Mouse (Mus musculus) lung, postnatal 10 days (tissue): ENCODE results near the gene Ehbp1l1.

Experiments
- DNase-seq: peaks from one replicate; pipeline ENCODE4 v3.0.0; 2021

Gene Ehbp1l1

DNA sequence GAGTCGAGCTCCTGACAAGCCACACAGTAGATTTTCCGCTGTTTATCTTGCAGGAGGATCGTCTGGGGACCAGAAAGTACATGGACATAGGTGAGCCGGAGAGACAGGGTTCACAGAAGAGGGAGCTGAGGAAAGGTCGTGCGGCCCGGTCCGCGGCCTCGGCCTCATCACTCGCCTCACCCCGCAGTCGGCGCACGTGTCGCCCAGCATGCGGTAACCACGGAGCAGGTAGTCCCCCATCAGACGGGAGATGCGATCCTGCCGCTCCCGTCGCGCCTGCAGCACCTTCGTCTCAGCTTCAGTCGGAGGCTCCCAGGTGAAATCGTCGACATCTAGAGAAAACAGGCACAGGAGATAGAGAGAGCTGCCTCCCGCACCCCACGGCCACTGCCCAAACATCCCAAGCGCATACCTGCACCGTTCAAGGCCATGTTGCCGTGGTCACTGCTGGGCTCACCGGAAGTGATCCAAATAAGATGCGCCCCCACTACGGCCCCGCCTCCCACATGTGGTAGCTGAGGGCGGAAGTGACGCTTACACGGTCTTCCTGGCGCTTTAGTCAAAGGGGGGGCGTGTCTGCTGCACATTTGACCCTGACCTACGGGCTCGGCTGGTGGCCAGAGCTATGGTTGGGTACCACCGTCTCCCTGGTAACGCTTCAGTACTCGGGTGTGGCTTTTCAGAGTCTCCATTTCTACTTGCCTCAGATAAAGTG is 5.3 kb upstream of the Ehbp1l1 start:
- peak; percentile 97 for DNase-seq

DNA sequence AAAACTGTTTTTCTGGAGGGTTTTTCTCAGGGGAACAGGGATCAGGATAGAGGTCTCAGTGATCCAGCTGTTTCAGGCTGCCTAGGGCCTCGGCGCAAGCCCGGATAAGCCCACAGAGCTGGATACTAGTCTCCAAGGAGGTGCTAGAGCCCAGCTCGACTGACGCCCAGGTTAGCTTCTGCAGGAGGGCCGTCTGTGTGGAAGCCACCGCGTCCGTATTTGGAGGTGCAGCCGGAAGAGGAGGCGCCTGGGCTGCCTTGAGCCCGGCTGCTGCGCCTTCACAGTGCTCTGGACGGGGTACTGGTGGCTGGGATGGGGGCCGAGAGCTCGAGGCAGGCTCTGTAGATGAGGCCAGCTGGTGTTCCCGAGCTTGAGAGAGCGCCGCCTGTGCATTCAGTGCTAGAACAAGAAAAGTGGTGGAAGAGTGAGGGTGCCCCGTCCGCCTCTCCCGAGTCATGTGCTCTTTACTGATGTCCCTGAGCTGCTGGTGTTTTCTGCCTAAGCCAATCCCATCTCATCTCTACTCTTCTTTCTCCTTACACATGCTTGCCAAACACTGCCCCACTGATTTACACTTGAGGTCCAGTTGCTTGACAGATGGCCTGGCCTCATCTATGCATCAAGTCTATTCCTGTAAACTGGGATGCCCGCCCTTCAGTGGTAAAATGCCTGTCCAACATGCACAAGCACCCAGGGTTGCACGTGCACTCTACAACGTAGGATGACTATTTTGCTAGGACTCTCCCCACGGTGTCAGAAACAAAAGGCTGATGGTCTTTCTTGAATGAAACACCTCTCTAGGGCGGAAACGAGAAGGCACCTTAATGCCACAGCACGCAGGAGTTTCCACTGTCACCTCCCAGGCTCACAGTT is 4.4 kb upstream of the Ehbp1l1 start:
- peak; percentile 61 for DNase-seq

- peak; percentile 97 for DNase-seq
Observed at GRCm38 (mm10) chr19:5729444-5729815, 3.3 kb upstream of the Ehbp1l1 start, which contains the start of gene Fam89b. TSS of gene Fam89b (minus strand) at chr19:5729653.

DNA sequence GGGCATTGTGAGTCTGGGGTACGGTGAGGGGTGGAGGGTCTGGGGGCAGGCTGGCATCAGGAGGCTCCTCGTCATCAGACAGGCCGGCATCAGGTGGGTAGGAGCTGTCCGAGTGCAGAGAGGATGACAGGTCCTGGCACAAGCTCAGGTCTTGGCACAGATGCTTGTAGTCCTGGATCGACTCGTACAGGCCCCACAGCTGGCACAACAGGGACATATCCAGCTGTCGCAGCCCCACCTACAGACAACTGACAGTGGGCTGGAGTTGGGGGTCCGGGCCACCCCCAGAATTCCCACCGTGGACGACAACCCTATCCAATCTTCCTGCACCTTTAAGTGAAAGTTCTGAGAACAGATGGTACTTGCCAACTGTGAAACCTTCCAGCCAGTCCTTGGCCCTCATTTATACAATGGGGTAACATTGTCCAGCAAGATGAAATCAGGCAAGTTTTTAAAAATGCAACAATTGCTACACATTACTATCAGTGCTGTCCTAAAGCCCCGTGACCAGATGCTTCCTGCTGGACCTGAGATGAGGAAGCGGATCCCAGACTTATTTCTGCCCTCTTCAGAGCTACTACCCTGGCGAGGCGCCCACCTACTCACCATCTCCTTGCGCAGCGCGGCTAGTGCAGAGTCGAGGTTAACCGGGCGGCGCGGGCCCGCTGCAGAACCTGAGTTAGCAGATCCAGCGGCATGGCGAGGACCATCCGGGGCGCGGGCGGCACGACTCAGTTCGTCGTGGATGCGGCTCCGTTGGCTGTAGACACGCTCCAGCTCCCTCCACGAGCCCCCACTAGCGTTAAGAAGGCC is 2.7 kb upstream of the Ehbp1l1 start:
- peak; percentile 77 for DNase-seq

DNA sequence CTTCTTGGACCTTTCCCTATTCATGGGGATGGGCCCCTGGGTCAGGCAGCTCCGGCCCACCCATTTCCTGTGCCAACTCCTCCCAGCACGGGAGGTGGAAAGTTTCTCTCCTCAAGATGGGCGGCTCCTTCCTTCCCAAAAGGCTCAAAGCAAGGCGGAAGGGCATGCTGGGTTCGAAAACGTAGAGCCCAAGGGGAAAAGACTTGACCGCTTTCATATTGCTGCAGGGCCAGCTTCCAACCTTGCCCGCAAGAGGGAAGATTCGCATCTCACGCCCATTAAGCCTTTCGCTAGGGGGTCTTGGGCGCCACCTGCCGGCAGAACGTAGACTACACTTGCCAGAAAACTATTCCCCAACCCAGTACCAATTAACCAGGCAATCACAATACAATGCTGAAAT is 1.6 kb upstream of the Ehbp1l1 start:
- DNase-seq, result peak; percentile 93

DNA sequence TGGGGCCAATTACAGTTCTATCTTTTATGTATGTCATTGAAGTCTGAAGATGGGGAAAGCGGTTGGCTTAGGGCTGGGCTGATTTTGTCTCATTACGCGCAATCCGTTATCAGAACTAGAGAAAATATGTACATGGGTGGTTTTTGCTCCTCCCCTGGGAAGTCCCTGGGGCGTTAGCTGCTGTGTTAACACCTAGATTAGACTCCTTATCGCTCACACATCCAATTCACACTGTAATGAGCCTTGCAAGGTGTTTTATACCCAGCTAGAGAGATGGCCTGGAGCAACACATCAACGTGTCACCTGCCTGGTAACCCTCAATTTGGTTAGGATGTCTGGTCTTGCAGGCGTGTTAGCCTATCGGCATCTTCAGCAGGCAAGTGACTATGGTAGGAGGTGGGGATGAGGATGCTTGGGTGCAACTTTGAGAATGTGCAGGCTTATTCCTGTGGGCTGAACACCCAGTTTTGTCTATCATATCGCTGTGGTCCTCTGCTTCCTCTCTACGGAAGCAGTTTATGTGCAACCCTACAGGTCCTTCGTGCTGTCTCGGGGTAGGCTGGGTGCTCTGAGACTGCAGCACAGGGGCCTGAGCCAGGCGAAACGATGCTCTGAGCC is 953 bp upstream of the Ehbp1l1 start:
- no peak for DNase-seq

DNA sequence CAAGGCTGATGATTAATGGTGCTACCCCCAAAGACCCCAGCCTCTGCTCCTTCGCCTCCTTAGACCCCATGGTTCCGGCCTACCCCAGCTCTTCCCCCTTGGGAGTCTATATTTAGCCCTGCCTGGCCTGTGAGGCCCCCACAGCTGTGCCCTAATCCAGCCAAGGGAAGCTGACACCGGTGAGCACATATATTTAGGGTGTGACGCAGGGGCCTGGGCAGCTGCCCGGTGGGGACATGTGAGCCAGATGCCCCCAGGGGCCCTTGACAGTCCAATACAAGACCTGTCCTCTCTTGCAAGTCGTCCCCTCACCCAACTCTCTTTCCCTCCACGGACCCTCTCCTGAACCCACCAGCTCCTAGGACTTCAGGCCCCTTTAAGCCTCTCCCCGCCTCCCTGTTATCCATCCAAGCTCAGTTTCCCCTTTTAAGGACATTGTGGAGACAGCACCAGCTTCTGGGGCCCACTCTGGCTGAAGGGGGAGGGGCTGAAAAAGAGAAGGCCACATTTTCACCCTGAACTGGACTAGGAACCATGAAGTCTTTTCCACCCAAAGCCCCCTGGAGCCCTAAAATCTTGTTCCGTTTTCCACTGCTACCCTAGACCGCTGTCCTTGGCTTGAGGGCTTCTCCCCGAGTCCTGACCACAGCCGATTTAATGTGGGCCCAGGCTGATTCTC is 949 bp downstream of the Ehbp1l1 start:
- DNase-seq, result no peak

GRCm38 (mm10) chr19:5724549-5724941 is 1.6 kb downstream of the Ehbp1l1 start:
- DNase-seq, result peak; percentile 86

DNA sequence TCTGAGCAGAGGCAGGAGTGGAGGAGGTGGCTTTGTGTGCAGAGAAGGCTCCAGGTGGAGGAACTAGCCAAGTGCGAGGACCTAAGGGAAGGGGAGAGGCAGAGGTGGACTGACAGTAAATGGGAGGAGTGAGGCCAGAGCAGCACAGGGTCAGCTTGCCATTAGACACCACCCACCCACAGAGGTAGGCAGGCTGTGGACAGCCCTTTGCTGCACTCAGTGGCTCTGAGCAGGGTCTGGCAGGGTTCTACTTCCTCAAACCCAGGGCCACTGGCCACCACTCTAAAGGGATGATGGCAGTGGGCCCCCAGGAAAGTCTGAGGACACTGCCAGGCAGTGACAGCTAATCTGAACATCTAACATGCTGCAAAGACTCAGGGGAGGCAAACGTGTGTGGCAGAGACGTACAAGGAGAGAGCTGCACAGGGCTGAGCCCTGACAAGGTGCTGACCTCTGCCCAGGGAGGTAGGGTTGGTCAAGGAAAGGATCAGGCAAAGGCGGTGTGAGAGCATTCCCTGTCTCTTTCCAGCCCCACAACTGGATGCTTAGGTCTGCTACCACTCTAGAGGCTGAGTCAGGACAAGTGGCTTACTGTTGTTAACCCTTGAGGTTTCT is 2.1 kb downstream of the Ehbp1l1 start:
- DNase-seq, result no peak

DNA sequence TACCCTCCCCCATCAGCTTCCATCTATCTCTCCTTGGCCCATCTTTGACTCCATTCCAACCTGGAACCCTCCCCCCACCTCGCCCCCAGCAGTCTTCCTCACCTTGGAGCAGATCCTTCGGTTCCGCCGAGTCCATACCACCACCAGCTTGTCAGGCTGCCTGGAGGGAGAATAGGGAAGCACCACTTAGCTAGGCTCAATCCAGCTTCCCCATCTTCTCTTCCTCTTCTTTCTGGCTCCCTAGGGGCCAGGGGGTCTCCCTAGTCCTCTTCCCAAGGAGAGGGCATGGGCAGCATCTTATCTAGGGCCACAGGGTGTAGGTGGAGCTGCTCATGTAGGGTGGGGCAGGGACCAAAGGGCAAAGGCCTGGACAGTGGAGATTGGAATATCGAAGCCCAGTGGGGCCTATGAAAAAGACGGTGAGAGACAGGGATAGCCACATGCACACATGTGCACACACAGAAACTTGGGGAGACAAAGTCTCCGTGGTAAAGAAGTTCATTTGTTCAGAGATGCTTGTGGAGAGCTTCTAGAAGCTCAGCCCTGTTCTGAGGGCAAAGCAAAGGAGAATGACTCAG is 3.2 kb downstream of the Ehbp1l1 start:
- no peak for DNase-seq

DNA sequence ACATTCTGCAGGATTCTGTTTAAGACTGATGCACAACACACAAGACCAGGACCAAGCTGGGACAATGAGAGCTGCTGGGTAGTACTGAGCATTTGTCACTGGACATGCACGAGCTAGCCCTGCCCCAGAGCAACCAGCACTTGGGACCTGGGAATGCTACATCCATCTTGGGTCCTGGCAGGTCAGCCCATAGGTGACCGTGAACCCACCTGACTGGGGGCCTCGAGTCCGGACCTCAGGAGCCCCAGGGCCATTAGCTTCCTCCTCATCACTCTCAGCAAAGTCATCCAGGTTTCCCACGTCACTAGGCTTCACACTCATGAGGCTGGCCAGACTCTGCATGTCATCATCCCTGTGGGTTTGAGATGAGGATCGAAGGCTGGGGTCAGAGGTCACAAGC is 4.9 kb downstream of the Ehbp1l1 start:
- DNase-seq, result no peak

DNA sequence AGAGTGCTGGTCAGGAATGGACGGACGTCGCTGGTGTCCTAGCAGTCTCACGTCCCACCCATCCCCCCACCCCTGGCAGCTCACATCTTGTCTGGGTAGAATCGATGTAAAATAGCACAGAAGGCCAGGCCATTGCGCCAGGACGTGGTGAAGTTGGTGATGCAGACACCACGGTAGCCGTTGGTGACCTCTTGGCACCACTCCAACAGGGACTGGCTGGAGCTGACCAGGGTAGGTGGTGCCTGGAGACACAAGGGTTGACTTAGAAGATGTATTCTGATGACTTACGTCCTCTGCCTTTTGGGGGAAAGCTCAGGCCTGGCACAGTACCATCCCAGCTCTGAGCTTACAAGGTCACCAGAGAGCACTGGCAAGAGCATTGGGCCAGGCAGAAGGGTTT is 9.2 kb downstream of the Ehbp1l1 start:
- no peak for DNase-seq

DNA sequence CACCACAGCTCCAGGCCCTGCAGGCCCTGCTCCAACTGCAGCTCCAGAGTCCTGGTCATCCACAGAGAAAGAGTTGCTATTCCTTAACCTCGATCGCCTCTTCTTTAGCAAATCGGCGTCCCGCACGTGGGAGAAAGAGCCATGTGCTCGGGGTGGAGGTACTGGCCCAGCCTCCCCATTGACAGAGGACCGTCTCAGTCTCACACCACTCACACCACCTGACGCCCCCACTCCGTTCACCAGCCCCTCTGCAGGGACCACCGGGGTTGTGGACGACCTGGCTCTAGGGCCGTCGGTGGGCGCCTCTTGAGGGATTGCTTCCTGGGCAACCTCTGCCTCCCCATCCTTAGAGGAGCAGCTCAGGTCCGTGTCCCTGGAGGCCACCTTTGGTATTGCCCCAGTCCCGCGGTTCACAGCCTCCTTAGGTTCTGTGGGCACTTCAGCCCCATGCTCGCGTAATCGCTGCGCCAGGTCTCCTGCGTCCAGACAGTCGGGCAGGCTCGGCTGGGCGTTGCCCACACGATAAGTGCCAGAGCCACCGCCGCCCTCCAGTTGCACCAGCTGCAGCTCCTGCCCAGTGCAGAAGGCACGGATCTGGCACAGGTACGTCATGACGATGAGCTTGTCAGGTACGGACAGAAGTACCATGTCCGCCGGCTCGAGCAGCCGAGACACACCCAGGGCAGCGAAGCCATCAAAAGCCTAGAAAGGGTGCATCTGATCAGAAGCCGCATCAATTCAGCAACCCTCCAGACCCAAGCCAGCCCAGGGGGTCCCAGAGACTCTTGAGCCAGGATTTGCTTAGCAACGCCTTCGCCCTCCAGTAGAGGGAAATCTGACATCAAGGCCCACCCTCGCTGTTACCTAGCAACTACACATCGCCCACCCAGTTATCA is 10.1 kb downstream of the Ehbp1l1 start:
- DNase-seq, result peak; percentile 78

DNA sequence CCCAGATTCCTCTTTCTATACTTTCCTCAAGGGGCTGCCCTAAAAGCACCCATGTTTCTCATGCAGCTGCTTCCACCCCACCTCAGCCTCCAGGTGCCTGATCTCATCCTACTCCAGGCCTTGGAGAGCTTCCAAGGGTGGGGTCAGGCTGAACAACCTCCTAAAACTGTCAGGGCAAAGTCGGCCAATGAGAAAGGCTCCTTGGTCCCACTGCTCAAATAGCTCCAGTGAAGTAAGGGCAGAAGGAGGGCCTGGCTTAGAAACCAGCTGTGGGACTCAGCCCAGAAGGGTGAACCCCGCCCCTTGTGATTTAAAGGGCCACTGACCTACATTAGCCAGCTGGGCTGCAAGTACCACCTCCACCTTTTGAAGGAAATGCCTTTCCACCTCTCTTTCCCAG is 12.4 kb downstream of the Ehbp1l1 start:
- DNase-seq, result peak; percentile 89

DNA sequence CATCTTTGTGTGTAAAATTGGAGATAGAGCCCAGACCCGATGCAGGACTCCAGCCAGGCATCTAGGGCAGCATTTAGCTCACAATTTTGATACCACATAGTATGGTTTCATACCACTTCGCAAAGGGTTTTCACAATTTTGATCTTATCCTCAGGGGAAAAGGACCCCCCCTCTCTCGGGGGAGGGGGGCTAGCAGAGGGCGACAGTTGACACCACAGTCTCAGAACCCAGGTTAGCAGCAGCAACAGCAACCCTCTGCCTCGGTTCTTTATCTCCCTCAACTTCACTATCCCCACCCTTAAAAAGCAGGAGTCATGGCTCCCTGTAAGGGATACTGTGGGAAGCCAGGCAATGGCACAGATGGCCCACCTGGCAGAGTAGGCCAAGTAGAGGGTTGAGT is 12.9 kb downstream of the Ehbp1l1 start:
- no peak for DNase-seq

- DNase-seq, result no peak
Observed at GRCm38 (mm10) chr19:5711907-5712460, 14.1 kb downstream of the Ehbp1l1 start.

DNA sequence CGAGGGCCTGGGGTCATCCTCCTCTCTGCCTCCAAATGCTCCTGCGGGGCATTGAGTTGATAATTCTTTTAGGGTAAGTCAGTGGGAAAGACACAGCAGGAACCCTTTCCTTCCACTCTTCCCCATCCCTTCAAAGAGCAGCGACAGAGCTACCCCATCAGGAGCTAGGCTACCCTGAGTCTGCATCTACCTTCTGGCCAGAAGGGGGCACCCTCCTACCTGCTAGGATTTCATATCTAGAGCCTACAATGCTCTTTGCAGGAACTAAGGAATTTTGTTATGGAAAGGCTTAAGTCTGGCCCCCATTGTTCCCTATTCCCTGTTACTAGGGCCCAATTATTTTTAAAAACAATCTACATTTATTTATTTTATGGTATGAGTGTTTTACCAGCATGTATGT is 14.9 kb downstream of the Ehbp1l1 start:
- peak; percentile 89 for DNase-seq

DNA sequence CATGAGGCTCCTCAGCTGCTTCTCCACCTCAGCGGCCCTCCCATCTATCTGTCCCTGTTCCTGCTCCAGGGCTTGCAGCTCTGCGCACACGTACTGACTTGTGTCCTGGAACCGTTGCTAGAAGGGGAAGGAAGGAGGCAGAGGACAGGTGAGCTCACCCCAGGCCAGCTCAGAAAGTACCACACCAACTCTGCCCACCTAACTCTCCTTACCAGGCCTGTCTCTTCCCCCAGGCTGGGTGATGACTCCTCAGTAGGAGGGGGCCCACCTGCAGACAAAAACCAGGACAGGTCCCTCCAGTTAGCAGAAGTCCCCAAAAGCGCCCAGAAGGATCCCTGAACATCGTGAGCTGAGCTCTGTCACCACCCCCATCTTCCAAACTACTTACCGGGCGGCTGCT is 15.5 kb downstream of the Ehbp1l1 start:
- no peak for DNase-seq

- DNase-seq, result no peak
Observed at GRCm38 (mm10) chr19:5710068-5710467, 16.0 kb downstream of the Ehbp1l1 start.
